Mouse (Mus musculus) hindbrain, embryonic 15.5 days (tissue): ENCODE results near the gene Sctr. TPM values are rescaled to one million over a fixed set of nuclear protein-coding genes. Genes with fewer than 3 reads are reported as not detected.

Source experiments
- ATAC-seq: fragments of 200-750 bp; cut with Nextera tagmentation; 2 replicates; pipeline ENCODE4 v1.8.0; 2017; ENCODE audit warnings: low read depth, moderate number of reproducible peaks, moderate TSS enrichment; ENCODE audit not compliant: low FRiP score
- H3K27ac ChIP-seq: fragments of 300-500 bp; sonication (generic); replicated peaks from 2 replicates; pipeline ENCODE4 v1.5.1; 2015; ENCODE audit warnings: mild to moderate bottlenecking, inconsistent platforms
- H3K27me3 ChIP-seq: fragments of 300-500 bp; sonication (generic); 2 replicates; pipeline ENCODE4 v1.6.1; 2015; ENCODE audit warnings: control low read depth, inconsistent platforms
- H3K36me3 ChIP-seq: fragments of 300-500 bp; sonication (generic); 2 replicates; pipeline ENCODE4 v1.6.1; 2015; ENCODE audit warnings: control low read depth, inconsistent platforms
- H3K4me1 ChIP-seq: fragments of 300-500 bp; sonication (generic); replicated peaks from 2 replicates; pipeline ENCODE4 v1.6.1; 2015; ENCODE audit warnings: control low read depth, inconsistent platforms
- H3K4me2 ChIP-seq: fragments of 300-500 bp; sonication (generic); 2 replicates; pipeline ENCODE4 v1.6.1; 2015; ENCODE audit warnings: moderate library complexity, mild to moderate bottlenecking, inconsistent platforms
- H3K4me3 ChIP-seq: fragments of 300-500 bp; sonication (generic); 2 replicates; pipeline ENCODE4 v1.5.1; 2015; ENCODE audit warnings: mild to moderate bottlenecking, inconsistent platforms
- H3K9ac ChIP-seq: fragments of 300-500 bp; sonication (generic); 2 replicates; pipeline ENCODE4 v1.6.1; 2015; ENCODE audit warnings: inconsistent platforms
- H3K9me3 ChIP-seq: fragments of 300-500 bp; sonication (generic); 2 replicates; pipeline ENCODE4 v1.6.1; 2016; ENCODE audit warnings: control low read depth, inconsistent platforms
- WGBS: fragments of 180-500 bp; shearing (Covaris S2); methylation state at CpG from one replicate; pipeline ENCODE4 v1.1.7; 2015; 5-methylcytosine and 5-hydroxymethylcytosine counted together
- polyA plus RNA-seq: library from polyadenylated mRNA; unstranded; fragments of >200 nt; fragmentation: Nextera tagmentation; extraction: Ambion mirVana; gene quantifications from 2 replicates; pipeline ENCODE4 v1.2.1, GENCODE M21; 2015

Sctr gene
- polyA plus RNA-seq, 1 experiment from 2014 or later, result 0.82 TPM

GRCm38 (mm10) chr1:120033469-120033854 is 26.8 kb downstream of the Sctr start:
- Histone ChIP-seq H3K27me3 (no peaks in the 10 kb centered on the region), H3K9ac (no peak overlapping the region), H3K9me3 (no peaks in the 10 kb centered on the region), H3K4me2 (no peak overlapping the region), H3K4me1 (no peaks in the 10 kb centered on the region), H3K4me3 (no peak overlapping the region), H3K36me3 (no peaks in the 10 kb centered on the region), H3K27ac (no peak overlapping the region)
- ATAC-seq, result no peak
- 91% methylated on average over 2 of the region's 2 CpGs for WGBS

- ATAC-seq, result no peak
- WGBS, result 47% methylated on average over 1 of the region's 1 CpGs
- no peak overlapping the region for H3K27ac ChIP-seq
- no peaks in the 10 kb centered on the region for H3K4me1 ChIP-seq
- H3K9ac ChIP-seq, result no peak overlapping the region
- no peaks in the 10 kb centered on the region for H3K9me3 ChIP-seq
- H3K27me3 ChIP-seq, result no peaks in the 10 kb centered on the region
- no peak overlapping the region for H3K4me3 ChIP-seq
- no peaks in the 10 kb centered on the region for H3K36me3 ChIP-seq
- H3K4me2 ChIP-seq, result no peak overlapping the region
These were observed 28.1 kb downstream of the Sctr start for GRCm38 (mm10) chr1:120034793-120035192.

- ATAC-seq, result no peak
- 75% methylated on average over 7 of the region's 7 CpGs for WGBS
These were observed 28.9 kb downstream of the Sctr start for GRCm38 (mm10) chr1:120035456-120036034.

GRCm38 (mm10) chr1:120037021-120037683 is 30.5 kb downstream of the Sctr start:
- no peaks in the 10 kb centered on the region for H3K4me1 ChIP-seq
- no peak overlapping the region for H3K4me3 ChIP-seq
- H3K9ac ChIP-seq, result no peak overlapping the region
- H3K36me3 ChIP-seq, result no peaks in the 10 kb centered on the region
- no peaks in the 10 kb centered on the region for H3K9me3 ChIP-seq
- 58% methylated on average over 9 of the region's 9 CpGs for WGBS
- no peak overlapping the region for H3K4me2 ChIP-seq
- H3K27ac ChIP-seq, result no peak overlapping the region
- no peaks in the 10 kb centered on the region for H3K27me3 ChIP-seq
- ATAC-seq, result no peak

More at GRCm38 (mm10) chr1:120035456-120036034, 28.9 kb downstream of the Sctr start:
- no peaks in the 10 kb centered on the region for H3K36me3 ChIP-seq
- H3K27ac ChIP-seq, result no peak overlapping the region
- no peaks in the 10 kb centered on the region for H3K4me1 ChIP-seq
- H3K27me3 ChIP-seq, result no peaks in the 10 kb centered on the region
- H3K4me2 ChIP-seq, result no peak overlapping the region
- H3K9me3 ChIP-seq, result no peaks in the 10 kb centered on the region
- H3K4me3 ChIP-seq, result no peak overlapping the region
- H3K9ac ChIP-seq, result no peak overlapping the region

- no peak for ATAC-seq
- no peaks in the 10 kb centered on the region for H3K27me3 ChIP-seq
- no peaks in the 10 kb centered on the region for H3K9me3 ChIP-seq
- WGBS, result 79% methylated on average over 9 of the region's 9 CpGs
- no peak overlapping the region for H3K9ac ChIP-seq
- H3K36me3 ChIP-seq, result no peaks in the 10 kb centered on the region
- H3K4me2 ChIP-seq, result no peak overlapping the region
- no peak overlapping the region for H3K27ac ChIP-seq
- H3K4me3 ChIP-seq, result no peak overlapping the region
- H3K4me1 ChIP-seq, result no peaks in the 10 kb centered on the region
These were observed 31.9 kb downstream of the Sctr start for GRCm38 (mm10) chr1:120038594-120038993.

- no peaks in the 10 kb centered on the region for H3K4me1 ChIP-seq
- WGBS, result 71% methylated on average over 8 of the region's 8 CpGs
- no peaks in the 10 kb centered on the region for H3K9me3 ChIP-seq
- no peak for ATAC-seq
- H3K4me3 ChIP-seq, result no peak overlapping the region
- no peaks in the 10 kb centered on the region for H3K36me3 ChIP-seq
- H3K27me3 ChIP-seq, result no peaks in the 10 kb centered on the region
- H3K27ac ChIP-seq, result no peak overlapping the region
- no peak overlapping the region for H3K4me2 ChIP-seq
- no peak overlapping the region for H3K9ac ChIP-seq
These were observed 35.7 kb downstream of the Sctr start for GRCm38 (mm10) chr1:120042421-120042820.

- no peaks in the 10 kb centered on the region for H3K4me1 ChIP-seq
- ATAC-seq, result no peak
- no peak overlapping the region for H3K4me2 ChIP-seq
- WGBS, result 91% methylated on average over 16 of the region's 16 CpGs
- no peak overlapping the region for H3K4me3 ChIP-seq
- H3K36me3 ChIP-seq, result no peaks in the 10 kb centered on the region
- H3K9ac ChIP-seq, result no peak overlapping the region
- no peaks in the 10 kb centered on the region for H3K9me3 ChIP-seq
- H3K27me3 ChIP-seq, result no peaks in the 10 kb centered on the region
- no peak overlapping the region for H3K27ac ChIP-seq
These were observed 37.9 kb downstream of the Sctr start for GRCm38 (mm10) chr1:120044584-120044983.

- Histone ChIP-seq H3K4me3 (no peak overlapping the region), H3K4me2 (no peak overlapping the region), H3K9ac (no peak overlapping the region), H3K9me3 (no peaks in the 10 kb centered on the region), H3K4me1 (no peaks in the 10 kb centered on the region), H3K36me3 (no peaks in the 10 kb centered on the region), H3K27ac (no peak overlapping the region), H3K27me3 (no peaks in the 10 kb centered on the region)
- no peak for ATAC-seq
These were observed 40.6 kb downstream of the Sctr start for GRCm38 (mm10) chr1:120047325-120047724.

GRCm38 (mm10) chr1:120051070-120051469 is 44.4 kb downstream of the Sctr start:
- WGBS, result 32% methylated on average over 1 of the region's 1 CpGs

GRCm38 (mm10) chr1:120054997-120055396 is 48.3 kb downstream of the Sctr start:
- H3K4me3 ChIP-seq, result no peak overlapping the region
- no peaks in the 10 kb centered on the region for H3K27me3 ChIP-seq
- no peaks in the 10 kb centered on the region for H3K36me3 ChIP-seq
- no peak overlapping the region for H3K4me2 ChIP-seq
- no peaks in the 10 kb centered on the region for H3K4me1 ChIP-seq
- H3K27ac ChIP-seq, result no peak overlapping the region
- H3K9me3 ChIP-seq, result no peaks in the 10 kb centered on the region
- ATAC-seq, result no peak
- 87% methylated on average over 6 of the region's 6 CpGs for WGBS
- no peak overlapping the region for H3K9ac ChIP-seq

More at GRCm38 (mm10) chr1:120051070-120051469, 44.4 kb downstream of the Sctr start:
- Histone ChIP-seq H3K9me3 (no peaks in the 10 kb centered on the region), H3K4me1 (no peaks in the 10 kb centered on the region), H3K27ac (no peak overlapping the region), H3K27me3 (no peaks in the 10 kb centered on the region), H3K4me2 (no peak overlapping the region), H3K4me3 (no peak overlapping the region), H3K36me3 (no peaks in the 10 kb centered on the region), H3K9ac (no peak overlapping the region)
- no peak for ATAC-seq

- H3K4me1 ChIP-seq, result no peaks in the 10 kb centered on the region
- WGBS, result 83% methylated on average over 6 of the region's 6 CpGs
- no peak overlapping the region for H3K27ac ChIP-seq
- ATAC-seq, result no peak
- no peaks in the 10 kb centered on the region for H3K27me3 ChIP-seq
- H3K4me3 ChIP-seq, result no peak overlapping the region
- no peaks in the 10 kb centered on the region for H3K36me3 ChIP-seq
- H3K9me3 ChIP-seq, result no peaks in the 10 kb centered on the region
- H3K4me2 ChIP-seq, result no peak overlapping the region
- H3K9ac ChIP-seq, result no peak overlapping the region
These were observed 48.8 kb downstream of the Sctr start for GRCm38 (mm10) chr1:120055475-120055874.

GRCm38 (mm10) chr1:120056236-120056635 is 49.5 kb downstream of the Sctr start:
- no peak overlapping the region for H3K9ac ChIP-seq
- ATAC-seq, result no peak
- H3K4me3 ChIP-seq, result no peak overlapping the region
- no peaks in the 10 kb centered on the region for H3K36me3 ChIP-seq
- no peaks in the 10 kb centered on the region for H3K4me1 ChIP-seq
- no peaks in the 10 kb centered on the region for H3K27me3 ChIP-seq
- no peaks in the 10 kb centered on the region for H3K9me3 ChIP-seq
- 59% methylated on average over 7 of the region's 7 CpGs for WGBS
- H3K4me2 ChIP-seq, result no peak overlapping the region
- H3K27ac ChIP-seq, result no peak overlapping the region

- no peak for ATAC-seq
- H3K27me3 ChIP-seq, result no peaks in the 10 kb centered on the region
- H3K36me3 ChIP-seq, result no peaks in the 10 kb centered on the region
- no peaks in the 10 kb centered on the region for H3K9me3 ChIP-seq
- H3K4me1 ChIP-seq, result no peaks in the 10 kb centered on the region
- H3K4me3 ChIP-seq, result no peak overlapping the region
- no peak overlapping the region for H3K4me2 ChIP-seq
- 77% methylated on average over 14 of the region's 14 CpGs for WGBS
- no peak overlapping the region for H3K27ac ChIP-seq
- H3K9ac ChIP-seq, result no peak overlapping the region
These were observed 50.4 kb downstream of the Sctr start for GRCm38 (mm10) chr1:120057044-120057443.
